Mouse (Mus musculus) kidney, postnatal 0 days (tissue): ENCODE measurements around the gene Pde2a. TPM values are rescaled to one million over a fixed set of nuclear protein-coding genes. Genes with fewer than 3 reads are reported as not detected.
A peak's percentile ranks its signal among the peaks of the same experiment; 100 is the strongest.

Source experiments
- ATAC-seq: fragments of 200-750 bp; cut with Nextera tagmentation; replicated peaks from 2 replicates; pipeline ENCODE4 v1.8.0; 2017; ENCODE audit warnings: low read depth, moderate number of reproducible peaks, moderate TSS enrichment, moderate library complexity; ENCODE audit not compliant: low FRiP score
- DNase-seq: peaks from one replicate; pipeline ENCODE4 v3.0.0-alpha.2; 2016; ENCODE audit warnings: low spot score
- H3K27ac ChIP-seq: fragments of 300-500 bp; sonication (generic); 2 replicates; pipeline ENCODE4 v1.5.1; 2014; ENCODE audit warnings: mild to moderate bottlenecking
- H3K27me3 ChIP-seq: fragments of 300-500 bp; sonication (generic); 2 replicates; pipeline ENCODE4 v1.6.1; 2014; ENCODE audit warnings: low read length, mixed read lengths; ENCODE audit not compliant: insufficient read depth
- H3K36me3 ChIP-seq: fragments of 300-500 bp; sonication (generic); 2 replicates; pipeline ENCODE4 v1.6.1; 2014; ENCODE audit warnings: low read length, mixed read lengths; ENCODE audit not compliant: insufficient read depth
- H3K4me1 ChIP-seq: fragments of 300-500 bp; sonication (generic); replicated peaks from 2 replicates; pipeline ENCODE4 v1.6.1; 2014; ENCODE audit warnings: antibody characterized with exemption, low read length, mixed read lengths; ENCODE audit not compliant: insufficient read depth
- H3K4me2 ChIP-seq: fragments of 300-500 bp; sonication (generic); 2 replicates; pipeline ENCODE4 v1.6.1; 2014; ENCODE audit warnings: mild to moderate bottlenecking, low read length, moderate library complexity, mixed read lengths
- H3K4me3 ChIP-seq: fragments of 300-500 bp; sonication (generic); replicated peaks from 2 replicates; pipeline ENCODE4 v1.5.1; 2014; ENCODE audit warnings: low read depth, low read length
- H3K9ac ChIP-seq: fragments of 300-500 bp; sonication (generic); 2 replicates; pipeline ENCODE4 v1.6.1; 2014; ENCODE audit warnings: low read depth, low read length
- H3K9me3 ChIP-seq: fragments of 300-500 bp; sonication (generic); replicated peaks from 2 replicates; pipeline ENCODE4 v1.6.1; 2016; ENCODE audit warnings: low read length, inconsistent platforms, mixed read lengths
- CTCF ChIP-seq: IDR thresholded peaks from 2 replicates; pipeline ENCODE4 v1.5.1; 2016; ENCODE audit warnings: antibody characterized with exemption, low read depth, mild to moderate bottlenecking, moderate library complexity
- WGBS: fragments of 180-500 bp; shearing (Covaris S2); extraction: QIAGEN DNeasy Blood & Tissue Kit; methylation state at CpG from one replicate; pipeline ENCODE4 v1.1.7; 2014; 5-methylcytosine and 5-hydroxymethylcytosine counted together
- polyA plus RNA-seq: library from polyadenylated mRNA; unstranded; fragments of >200 nt; fragmentation: Nextera tagmentation; extraction: Ambion mirVana; gene quantifications from 2 replicates; pipeline ENCODE4 v1.2.1, GENCODE M21; 2015

Pde2a gene
- polyA plus RNA-seq, 1 experiment from 2014 or later: 21.0 TPM

DNA sequence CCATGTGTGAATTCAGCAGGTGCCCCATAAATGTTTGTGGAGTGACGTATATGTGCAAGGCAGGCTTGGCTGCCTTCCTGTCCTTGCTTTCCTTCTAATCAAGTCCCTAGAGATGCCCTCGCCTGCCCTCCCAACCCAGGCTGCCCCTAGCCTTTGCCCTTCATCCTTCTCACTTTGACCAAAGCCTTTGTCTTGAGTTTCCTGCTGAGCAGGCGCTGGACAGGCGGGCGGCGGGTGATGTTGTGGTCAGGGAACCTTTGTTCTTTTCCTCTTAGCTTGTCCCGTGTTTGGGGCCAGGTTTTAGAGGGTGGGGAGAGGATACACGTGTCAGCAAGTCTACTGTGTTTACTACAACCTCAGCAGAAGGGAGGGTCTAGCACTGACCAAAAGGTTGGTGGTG lies 32.2 kb downstream of the Pde2a start:
- Histone ChIP-seq H3K4me1 (0 out of 2 replicates have a peak, but pooled peaks cover 3% of the 10 kb centered on the region), H3K4me3 (peak overlapping the region; percentile 42; the same call in 1 of the 2 replicates), H3K36me3 (no peaks in the 10 kb centered on the region), H3K27ac (peak overlapping the region; percentile 54; the same call in 1 of the 2 replicates), H3K9me3 (no peaks in the 10 kb centered on the region), H3K27me3 (peaks cover 9% of the 10 kb centered on the region; the same call in 1 of the 2 replicates), H3K4me2 (peak overlapping the region; percentile 88), H3K9ac (no peak overlapping the region)
- TF ChIP-seq CTCF: no peak
- ATAC-seq: no peak
- 37% methylated on average over 8 of the region's 8 CpGs for WGBS
- DNase-seq: no peak

DNA sequence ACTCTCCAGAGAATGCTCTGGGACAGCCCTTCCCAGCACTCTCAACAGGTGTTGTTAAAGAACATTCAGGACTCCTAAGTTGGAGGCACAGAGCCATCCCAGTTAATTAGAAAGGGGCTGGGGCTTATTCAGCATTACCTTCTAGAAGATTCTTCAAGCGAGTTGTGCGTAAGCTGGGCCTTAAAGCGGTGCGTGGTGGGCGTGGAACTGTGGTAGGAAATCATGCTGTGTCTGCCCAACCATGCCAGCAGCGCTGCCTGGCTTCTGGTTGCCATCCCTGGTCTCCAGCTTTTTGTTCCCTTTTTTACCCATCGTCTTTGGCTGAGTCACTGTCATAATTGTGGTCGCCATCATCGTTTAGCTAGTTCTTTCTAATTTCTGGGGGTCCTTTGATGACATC lies 33.0 kb downstream of the Pde2a start:
- Histone ChIP-seq H3K36me3 (no peaks in the 10 kb centered on the region), H3K4me1 (0 out of 2 replicates have a peak, but pooled peaks cover 3% of the 10 kb centered on the region), H3K9ac (no peak overlapping the region), H3K4me2 (0 out of 2 replicates have a peak overlapping the region, but pooled peaks have one; percentile 88), H3K4me3 (no peak overlapping the region), H3K9me3 (no peaks in the 10 kb centered on the region), H3K27ac (no peak overlapping the region), H3K27me3 (peaks cover 9% of the 10 kb centered on the region; the same call in 1 of the 2 replicates)
- 85% methylated on average over 9 of the region's 9 CpGs for WGBS
- ATAC-seq (no peak), DNase-seq (no peak)
- TF ChIP-seq CTCF: no peak

DNA sequence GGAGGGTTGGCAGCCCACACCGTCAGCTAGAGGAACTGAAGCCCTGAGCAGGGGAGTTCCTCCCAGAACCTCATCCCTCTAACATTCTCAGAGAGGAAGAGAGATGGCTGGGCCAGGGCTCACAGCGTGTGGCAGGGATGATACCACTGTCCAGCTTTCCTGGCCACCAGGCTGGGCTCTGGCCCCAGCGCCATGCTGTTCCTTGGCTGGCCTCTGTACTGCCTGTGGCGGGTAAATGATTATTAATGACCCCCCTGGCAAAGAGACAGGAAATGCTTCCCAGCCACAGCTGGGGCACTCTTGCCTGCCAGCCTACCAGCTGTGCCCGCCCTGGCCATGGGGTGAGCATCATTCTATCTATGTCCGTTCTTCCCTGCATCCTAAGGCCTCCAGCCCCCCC lies 33.6 kb downstream of the Pde2a start:
- H3K4me3 ChIP-seq: no peak overlapping the region
- H3K9me3 ChIP-seq: no peaks in the 10 kb centered on the region
- no peak overlapping the region for H3K9ac ChIP-seq
- DNase-seq: no peak
- TF ChIP-seq CTCF: no peak
- H3K27ac ChIP-seq: no peak overlapping the region
- WGBS: 73% methylated on average over 6 of the region's 6 CpGs
- no peak overlapping the region for H3K4me2 ChIP-seq
- no peaks in the 10 kb centered on the region for H3K36me3 ChIP-seq
- 0 out of 2 replicates have a peak, but pooled peaks cover 3% of the 10 kb centered on the region for H3K4me1 ChIP-seq
- no peak for ATAC-seq
- H3K27me3 ChIP-seq: peaks cover 9% of the 10 kb centered on the region; the same call in 1 of the 2 replicates

DNA sequence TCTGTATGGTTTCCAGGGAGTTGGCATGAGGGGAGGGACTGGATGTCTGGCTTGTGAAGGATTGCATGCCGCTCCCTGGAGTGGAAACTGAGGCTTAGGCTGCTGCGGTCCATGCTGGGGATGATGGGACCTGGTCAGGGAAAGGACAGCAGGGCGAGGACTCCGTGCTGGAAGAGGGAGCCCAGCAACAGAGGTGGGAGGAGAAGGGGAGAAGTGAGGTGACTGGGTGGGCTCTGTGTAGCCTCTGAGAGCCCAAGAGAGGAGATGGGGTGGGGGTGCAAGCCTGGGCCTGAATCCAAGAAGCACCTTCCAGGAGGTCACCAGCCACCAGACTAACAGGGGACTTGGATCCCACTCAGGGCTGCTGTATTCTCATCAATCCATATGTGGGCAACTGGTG lies 34.8 kb downstream of the Pde2a start:
- H3K36me3 ChIP-seq: no peaks in the 10 kb centered on the region
- no peaks in the 10 kb centered on the region for H3K9me3 ChIP-seq
- no peak overlapping the region for H3K27ac ChIP-seq
- no peak for ATAC-seq
- no peak overlapping the region for H3K4me2 ChIP-seq
- 81% methylated on average over 4 of the region's 4 CpGs for WGBS
- H3K27me3 ChIP-seq: peaks cover 8% of the 10 kb centered on the region; the same call in 1 of the 2 replicates
- H3K4me1 ChIP-seq: peaks cover 3% of the 10 kb centered on the region; the same call in 1 of the 2 replicates
- H3K9ac ChIP-seq: no peak overlapping the region
- DNase-seq: no peak
- H3K4me3 ChIP-seq: no peak overlapping the region
- TF ChIP-seq CTCF: no peak

DNA sequence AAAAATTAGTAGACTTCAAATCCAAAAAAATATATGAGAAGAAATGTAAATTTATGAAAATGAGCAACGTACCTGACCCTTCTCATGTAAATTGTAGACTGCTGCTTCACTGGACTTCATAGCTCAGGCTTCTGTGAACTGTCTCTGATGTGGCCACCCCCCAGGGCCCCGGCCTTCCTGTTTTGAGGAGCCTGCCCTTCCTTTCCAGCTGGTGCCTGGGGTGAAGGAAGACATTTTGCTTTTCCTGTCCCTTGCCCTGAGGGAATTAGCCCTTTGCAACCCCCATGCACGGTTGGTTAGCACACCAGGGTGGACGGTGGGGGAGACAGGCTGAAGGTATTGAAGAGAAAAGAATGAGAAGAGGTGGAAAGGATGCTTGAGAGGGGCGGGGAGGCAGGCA lies 35.3 kb downstream of the Pde2a start:
- peaks cover 7% of the 10 kb centered on the region; the same call in 1 of the 2 replicates for H3K27me3 ChIP-seq
- no peaks in the 10 kb centered on the region for H3K36me3 ChIP-seq
- no peak for ATAC-seq
- no peak for TF ChIP-seq CTCF
- no peak overlapping the region for H3K4me2 ChIP-seq
- H3K9me3 ChIP-seq: no peaks in the 10 kb centered on the region
- no peak overlapping the region for H3K4me3 ChIP-seq
- no peak overlapping the region for H3K9ac ChIP-seq
- DNase-seq: peak; percentile 36
- WGBS: 28% methylated on average over 5 of the region's 5 CpGs
- H3K4me1 ChIP-seq: peaks cover 3% of the 10 kb centered on the region; the same call in 1 of the 2 replicates
- H3K27ac ChIP-seq: peak overlapping the region; percentile 36; the same call in 1 of the 2 replicates

DNA sequence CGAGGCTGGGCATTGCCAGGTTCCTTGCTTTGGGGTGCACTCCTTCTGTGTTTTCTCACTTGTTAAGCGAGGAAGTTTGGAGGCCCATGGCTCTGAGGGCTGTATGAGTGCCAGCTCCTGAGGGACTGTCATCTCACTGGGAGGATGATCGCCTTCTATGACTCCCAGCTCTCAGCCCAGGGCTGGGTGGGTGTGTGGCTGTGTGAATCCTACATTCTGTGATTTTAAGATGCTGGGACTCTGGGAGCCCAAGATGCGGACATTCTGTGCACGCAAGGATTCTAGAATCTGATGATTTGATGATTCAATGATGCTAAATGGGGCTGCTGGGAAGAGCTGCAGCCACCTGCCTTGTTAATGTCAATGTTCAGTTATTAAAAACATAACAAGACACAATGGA lies 35.8 kb downstream of the Pde2a start:
- Histone ChIP-seq H3K27ac (peak overlapping the region; percentile 36; the same call in 1 of the 2 replicates), H3K27me3 (peaks cover 2% of the 10 kb centered on the region; the same call in 1 of the 2 replicates), H3K4me3 (no peak overlapping the region), H3K36me3 (no peaks in the 10 kb centered on the region), H3K9me3 (no peaks in the 10 kb centered on the region), H3K4me2 (no peak overlapping the region), H3K9ac (no peak overlapping the region), H3K4me1 (peaks cover 8% of the 10 kb centered on the region)
- no peak for ATAC-seq
- no peak for DNase-seq
- TF ChIP-seq CTCF: no peak
- 72% methylated on average over 5 of the region's 5 CpGs for WGBS
